Mouse (Mus musculus): ENCODE data around the gene Rho. TPM values are rescaled to one million over a fixed set of nuclear protein-coding genes. Genes with fewer than 3 reads are reported as not detected.

Rho gene
- polyA plus RNA-seq, 1 experiment from 2014 or later, result 0.08 TPM

DNA sequence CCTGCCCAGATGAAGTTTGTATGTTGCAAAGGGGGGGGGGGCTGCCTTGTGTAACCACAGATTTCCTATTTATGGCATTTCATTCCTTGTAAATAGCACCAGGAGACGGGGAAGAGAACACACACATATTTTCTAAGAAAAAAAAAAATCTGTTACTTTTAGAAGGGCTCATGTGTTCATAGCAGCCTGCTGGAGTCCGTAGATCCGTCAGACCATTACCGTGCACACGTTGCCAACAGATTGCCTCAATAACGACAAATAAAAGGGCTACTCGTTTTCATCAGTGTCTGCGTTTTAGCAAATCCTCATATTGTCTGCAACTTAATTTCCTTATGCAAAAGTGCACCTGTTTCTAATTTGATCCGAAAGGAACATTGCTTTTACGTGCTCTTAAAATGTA lies 5.1 kb upstream of the Rho start:
- no peaks in the 10 kb centered on the region for H3K36me3 ChIP-seq (replicated peaks; ENCODE audit: control insufficient read depth, insufficient read depth)
- H3K4me3 ChIP-seq (replicated peaks; ENCODE audit: low read length), result no peak overlapping the region
- no peak overlapping the region for H3K9ac ChIP-seq
- 66% methylated on average over 10 of the region's 10 CpGs for WGBS
- H3K4me1 ChIP-seq (replicated peaks; ENCODE audit: control insufficient read depth, insufficient read depth, low read length), result 0 out of 2 replicates have a peak, but pooled peaks cover 6% of the 10 kb centered on the region
- H3K9me3 ChIP-seq (ENCODE audit: control insufficient read depth, low read length), result no peaks in the 10 kb centered on the region
- H3K4me2 ChIP-seq (replicated peaks), result no peak overlapping the region
- ATAC-seq (ENCODE audit: low FRiP score) (no peak), DNase-seq (ENCODE audit: low spot score) (no peak)
- H3K27me3 ChIP-seq (ENCODE audit: control insufficient read depth, insufficient read depth, low read length), result no peaks in the 10 kb centered on the region
- H3K27ac ChIP-seq, result 0 out of 2 replicates have a peak overlapping the region, but pooled peaks have one; percentile 9

DNA sequence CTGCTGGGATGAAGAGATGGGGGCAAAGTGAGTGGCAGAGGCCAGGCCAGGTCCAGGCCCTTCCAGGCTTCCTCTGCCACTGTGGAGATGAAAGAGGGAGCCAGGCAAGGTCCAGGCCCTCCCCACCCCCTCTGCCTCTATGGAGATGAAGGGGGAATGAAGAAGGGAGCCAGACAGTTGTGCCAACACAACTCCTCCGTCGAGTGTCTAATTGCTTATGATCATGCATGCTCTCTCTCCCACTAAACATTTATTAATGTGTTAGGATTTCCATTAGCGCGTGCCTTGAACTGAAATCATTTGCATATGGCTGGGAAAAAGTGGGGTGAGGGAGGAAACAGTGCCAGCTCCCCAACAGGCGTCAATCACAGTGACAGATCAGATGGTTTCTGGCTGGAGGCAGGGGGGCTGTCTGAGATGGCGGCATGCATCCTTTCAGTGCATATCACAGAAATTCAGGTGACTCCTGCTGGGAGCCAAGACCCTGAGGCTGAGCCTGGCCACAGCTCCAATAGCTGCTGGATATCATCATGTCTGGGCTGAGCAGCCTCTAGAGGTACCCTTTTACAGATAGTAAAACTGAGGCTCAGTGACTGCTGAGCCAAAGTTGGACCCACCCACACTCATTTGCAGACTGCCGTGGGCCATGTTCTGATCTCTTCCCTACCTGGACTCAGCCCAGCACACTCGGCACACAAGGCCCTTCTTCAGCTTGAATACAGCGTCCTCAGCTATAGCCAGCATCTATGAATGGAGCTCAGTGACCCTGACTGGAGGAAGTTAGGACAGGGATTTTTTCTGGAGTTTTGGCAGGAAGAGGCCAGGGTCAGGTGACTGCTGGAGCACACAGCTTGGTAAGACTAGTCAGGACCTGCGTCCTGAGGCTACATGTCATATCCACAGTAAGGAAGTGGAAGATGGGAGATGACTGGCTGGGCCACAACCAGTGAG lies 4.0 kb upstream of the Rho start:
- 56% methylated on average over 10 of the region's 10 CpGs for WGBS
- Histone ChIP-seq H3K4me2 (replicated peaks) (no peak overlapping the region), H3K36me3 (replicated peaks; ENCODE audit: control insufficient read depth, insufficient read depth) (no peaks in the 10 kb centered on the region), H3K9me3 (ENCODE audit: control insufficient read depth, low read length) (no peaks in the 10 kb centered on the region), H3K9ac (no peak overlapping the region), H3K27me3 (ENCODE audit: control insufficient read depth, insufficient read depth, low read length) (no peaks in the 10 kb centered on the region), H3K27ac (peak overlapping the region; percentile 52; the same call in 1 of the 2 replicates), H3K4me1 (replicated peaks; ENCODE audit: control insufficient read depth, insufficient read depth, low read length) (0 out of 2 replicates have a peak, but pooled peaks cover 6% of the 10 kb centered on the region), H3K4me3 (replicated peaks; ENCODE audit: low read length) (no peak overlapping the region)
- ATAC-seq (ENCODE audit: low FRiP score) (0 out of 2 replicates have a peak, but pooled peaks have one; percentile 28), DNase-seq (ENCODE audit: low spot score) (no peak)

DNA sequence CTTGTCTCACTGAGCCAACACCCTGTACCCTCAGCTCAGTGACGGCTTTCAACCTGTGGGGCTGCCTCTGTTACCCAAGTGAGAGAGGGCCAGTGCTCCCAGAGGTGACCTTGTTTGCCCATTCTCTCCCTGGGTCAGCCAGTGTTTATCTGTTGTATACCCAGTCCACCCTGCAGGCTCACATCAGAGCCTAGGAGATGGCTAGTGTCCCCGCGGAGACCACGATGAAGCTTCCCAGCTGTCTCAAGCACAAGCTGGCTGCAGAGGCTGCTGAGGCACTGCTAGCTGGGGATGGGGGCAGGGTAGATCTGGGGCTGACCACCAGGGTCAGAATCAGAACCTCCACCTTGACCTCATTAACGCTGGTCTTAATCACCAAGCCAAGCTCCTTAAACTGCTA lies 1.5 kb upstream of the Rho start:
- Histone ChIP-seq H3K4me1 (replicated peaks; ENCODE audit: control insufficient read depth, insufficient read depth, low read length) (0 out of 2 replicates have a peak, but pooled peaks cover 6% of the 10 kb centered on the region), H3K27me3 (ENCODE audit: control insufficient read depth, insufficient read depth, low read length) (no peaks in the 10 kb centered on the region), H3K36me3 (replicated peaks; ENCODE audit: control insufficient read depth, insufficient read depth) (no peaks in the 10 kb centered on the region), H3K4me2 (replicated peaks) (no peak overlapping the region), H3K4me3 (replicated peaks; ENCODE audit: low read length) (no peak overlapping the region), H3K9me3 (ENCODE audit: control insufficient read depth, low read length) (no peaks in the 10 kb centered on the region), H3K27ac (no peak overlapping the region), H3K9ac (no peak overlapping the region)
- DNase-seq (ENCODE audit: low spot score) (no peak), ATAC-seq (ENCODE audit: low FRiP score) (no peak)
- WGBS, result 62% methylated on average over 5 of the region's 5 CpGs

DNA sequence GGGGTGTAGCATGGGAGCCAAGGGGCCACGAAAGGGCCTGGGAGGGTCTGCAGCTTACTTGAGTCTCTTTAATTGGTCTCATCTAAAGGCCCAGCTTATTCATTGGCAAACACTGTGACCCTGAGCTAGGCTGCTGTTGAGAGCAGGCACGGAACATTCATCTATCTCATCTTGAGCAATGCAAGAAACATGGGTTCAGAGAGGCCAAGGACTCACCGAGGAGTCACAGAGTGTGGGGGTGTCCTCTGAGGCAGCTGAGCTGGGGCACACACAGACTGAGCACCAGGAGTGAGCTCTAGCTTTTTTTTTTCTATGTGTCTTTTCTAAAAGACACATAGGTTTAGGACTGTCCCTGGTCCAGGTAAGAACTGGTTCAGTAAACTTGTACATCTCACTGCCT lies 843 bp downstream of the Rho start:
- Histone ChIP-seq H3K4me3 (replicated peaks; ENCODE audit: low read length) (no peak overlapping the region), H3K9ac (no peak overlapping the region), H3K4me1 (replicated peaks; ENCODE audit: control insufficient read depth, insufficient read depth, low read length) (no peaks in the 10 kb centered on the region), H3K9me3 (ENCODE audit: control insufficient read depth, low read length) (no peaks in the 10 kb centered on the region), H3K27me3 (ENCODE audit: control insufficient read depth, insufficient read depth, low read length) (no peaks in the 10 kb centered on the region), H3K36me3 (replicated peaks; ENCODE audit: control insufficient read depth, insufficient read depth) (no peaks in the 10 kb centered on the region), H3K4me2 (replicated peaks) (no peak overlapping the region), H3K27ac (no peak overlapping the region)
- 94% methylated on average over 3 of the region's 3 CpGs for WGBS
- no peak for ATAC-seq (ENCODE audit: low FRiP score)
- no peak for DNase-seq (ENCODE audit: low spot score)

DNA sequence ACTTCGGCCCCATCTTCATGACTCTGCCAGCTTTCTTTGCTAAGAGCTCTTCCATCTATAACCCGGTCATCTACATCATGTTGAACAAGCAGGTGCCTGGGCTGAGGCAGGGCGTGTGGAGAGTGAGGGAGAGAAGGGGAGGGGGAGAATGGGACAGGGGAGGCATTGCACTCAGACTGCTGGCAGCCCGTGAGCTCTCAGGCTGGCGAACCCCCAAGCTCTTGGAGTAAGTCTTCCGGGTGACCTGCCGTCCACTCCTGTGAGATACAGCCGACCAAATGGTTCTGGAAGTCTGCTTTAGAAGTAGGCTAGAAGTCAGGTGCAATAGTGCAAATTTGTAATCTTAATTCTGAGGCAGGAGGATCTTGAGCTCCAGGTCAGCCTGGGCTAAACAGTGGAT lies 4.0 kb downstream of the Rho start:
- H3K4me2 ChIP-seq (replicated peaks), result no peak overlapping the region
- no peak overlapping the region for H3K4me3 ChIP-seq (replicated peaks; ENCODE audit: low read length)
- no peaks in the 10 kb centered on the region for H3K27me3 ChIP-seq (ENCODE audit: control insufficient read depth, insufficient read depth, low read length)
- DNase-seq (ENCODE audit: low spot score) (no peak), ATAC-seq (ENCODE audit: low FRiP score) (no peak)
- H3K36me3 ChIP-seq (replicated peaks; ENCODE audit: control insufficient read depth, insufficient read depth), result no peaks in the 10 kb centered on the region
- WGBS, result 86% methylated on average over 8 of the region's 8 CpGs
- H3K4me1 ChIP-seq (replicated peaks; ENCODE audit: control insufficient read depth, insufficient read depth, low read length), result no peaks in the 10 kb centered on the region
- H3K9me3 ChIP-seq (ENCODE audit: control insufficient read depth, low read length), result peaks cover 8% of the 10 kb centered on the region; the same call in 1 of the 2 replicates
- no peak overlapping the region for H3K27ac ChIP-seq
- no peak overlapping the region for H3K9ac ChIP-seq

DNA sequence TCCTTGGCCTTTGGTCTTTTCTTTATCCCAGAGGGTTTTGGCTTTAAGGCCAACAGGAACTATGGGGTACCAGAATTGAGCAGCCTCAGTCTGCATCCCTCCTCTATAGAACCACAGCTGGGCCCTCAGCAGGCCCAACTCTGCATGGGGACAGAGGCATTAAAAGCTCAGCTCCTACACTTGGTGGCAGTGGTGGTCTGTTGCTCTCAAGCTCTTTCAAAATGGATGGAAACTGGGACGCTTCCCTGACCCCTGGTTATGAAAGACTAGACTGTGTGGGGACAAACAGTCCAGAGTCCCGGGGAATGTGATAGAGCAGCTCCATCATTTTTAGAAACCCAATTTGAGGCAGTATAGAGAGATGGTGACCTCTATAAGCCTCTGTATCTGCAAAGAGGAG lies 6.5 kb downstream of the Rho start:
- Histone ChIP-seq H3K9me3 (ENCODE audit: control insufficient read depth, low read length) (peaks cover 8% of the 10 kb centered on the region; the same call in 1 of the 2 replicates), H3K27ac (no peak overlapping the region), H3K36me3 (replicated peaks; ENCODE audit: control insufficient read depth, insufficient read depth) (no peaks in the 10 kb centered on the region), H3K4me2 (replicated peaks) (no peak overlapping the region), H3K9ac (no peak overlapping the region), H3K4me3 (replicated peaks; ENCODE audit: low read length) (no peak overlapping the region), H3K4me1 (replicated peaks; ENCODE audit: control insufficient read depth, insufficient read depth, low read length) (no peaks in the 10 kb centered on the region), H3K27me3 (ENCODE audit: control insufficient read depth, insufficient read depth, low read length) (no peaks in the 10 kb centered on the region)
- 95% methylated on average over 2 of the region's 2 CpGs for WGBS
- no peak for DNase-seq (ENCODE audit: low spot score)
- no peak for ATAC-seq (ENCODE audit: low FRiP score)

DNA sequence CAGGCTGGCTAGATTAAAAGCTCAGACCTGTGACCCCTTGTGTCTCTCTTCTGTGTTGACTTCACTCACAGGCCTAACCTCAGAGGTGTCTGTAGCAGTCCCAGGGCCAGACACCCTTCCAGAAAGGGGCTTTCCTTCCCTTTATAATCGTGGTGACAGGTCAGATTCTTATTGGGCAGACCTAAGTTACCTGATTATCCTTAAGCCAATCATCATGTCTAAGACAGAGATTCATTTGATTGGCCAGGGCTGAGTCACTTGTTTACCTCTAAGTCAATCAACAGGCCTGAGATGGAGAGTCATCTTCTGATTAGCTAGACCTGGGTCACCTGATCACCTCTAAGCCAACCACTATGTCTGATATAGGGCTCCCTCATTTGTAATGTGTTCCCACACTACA lies 7.2 kb downstream of the Rho start:
- no peak for DNase-seq (ENCODE audit: low spot score)
- no peak for ATAC-seq (ENCODE audit: low FRiP score)
- Histone ChIP-seq H3K4me2 (replicated peaks) (no peak overlapping the region), H3K9ac (no peak overlapping the region), H3K27ac (no peak overlapping the region), H3K4me3 (replicated peaks; ENCODE audit: low read length) (no peak overlapping the region), H3K36me3 (replicated peaks; ENCODE audit: control insufficient read depth, insufficient read depth) (no peaks in the 10 kb centered on the region), H3K27me3 (ENCODE audit: control insufficient read depth, insufficient read depth, low read length) (no peaks in the 10 kb centered on the region), H3K4me1 (replicated peaks; ENCODE audit: control insufficient read depth, insufficient read depth, low read length) (no peaks in the 10 kb centered on the region), H3K9me3 (ENCODE audit: control insufficient read depth, low read length) (peaks cover 8% of the 10 kb centered on the region; the same call in 1 of the 2 replicates)
- WGBS, result 69% methylated on average over 1 of the region's 1 CpGs

DNA sequence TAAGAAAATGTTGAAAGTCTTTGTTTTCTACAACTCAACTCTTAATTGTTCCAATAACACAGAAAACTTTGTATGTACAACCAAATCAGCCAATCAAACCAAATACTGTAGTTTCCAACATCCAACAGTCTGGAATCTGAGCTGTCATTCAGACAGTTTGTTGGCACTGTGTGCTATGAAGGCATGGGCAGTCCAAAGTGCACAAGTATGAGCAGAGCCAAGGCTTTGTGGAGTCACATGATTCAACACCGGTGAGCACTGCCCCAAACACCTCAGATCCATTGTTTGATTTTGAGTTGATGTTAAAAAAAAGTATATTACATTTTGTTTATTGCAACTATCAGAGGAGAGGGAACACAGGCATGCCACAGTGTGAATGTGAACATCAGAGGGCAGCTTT lies 9.1 kb downstream of the Rho start:
- Histone ChIP-seq H3K4me3 (replicated peaks; ENCODE audit: low read length) (no peak overlapping the region), H3K9me3 (ENCODE audit: control insufficient read depth, low read length) (peaks cover 8% of the 10 kb centered on the region; the same call in 1 of the 2 replicates), H3K27ac (no peak overlapping the region), H3K27me3 (ENCODE audit: control insufficient read depth, insufficient read depth, low read length) (no peaks in the 10 kb centered on the region), H3K36me3 (replicated peaks; ENCODE audit: control insufficient read depth, insufficient read depth) (no peaks in the 10 kb centered on the region), H3K9ac (no peak overlapping the region), H3K4me1 (replicated peaks; ENCODE audit: control insufficient read depth, insufficient read depth, low read length) (no peaks in the 10 kb centered on the region), H3K4me2 (replicated peaks) (no peak overlapping the region)
- ATAC-seq (ENCODE audit: low FRiP score), result no peak
- no peak for DNase-seq (ENCODE audit: low spot score)
- 82% methylated on average over 1 of the region's 1 CpGs for WGBS

DNA sequence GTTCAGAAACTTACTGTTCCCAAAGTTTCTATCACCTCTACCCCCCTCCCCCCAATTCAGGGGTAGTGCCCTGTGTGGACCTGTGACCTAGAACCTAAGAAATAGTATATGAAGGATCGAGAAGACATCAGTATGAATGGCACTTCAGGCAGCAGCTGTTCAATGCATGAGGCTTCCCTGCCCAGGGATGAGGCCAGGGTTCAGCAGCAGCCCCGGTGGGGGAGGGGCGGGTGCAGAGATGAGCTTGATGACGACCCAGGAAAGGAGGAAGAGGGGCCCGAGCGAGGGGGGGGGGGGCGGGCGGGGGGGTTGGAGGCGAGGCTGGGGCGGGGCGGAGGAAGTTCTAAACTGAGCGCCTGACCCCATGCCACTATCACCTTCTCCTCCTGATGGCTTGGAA lies 9.6 kb downstream of the Rho start:
- no peaks in the 10 kb centered on the region for H3K27me3 ChIP-seq (ENCODE audit: control insufficient read depth, insufficient read depth, low read length)
- ATAC-seq (ENCODE audit: low FRiP score), result no peak
- WGBS, result 11% methylated on average over 6 of the region's 12 CpGs
- no peaks in the 10 kb centered on the region for H3K36me3 ChIP-seq (replicated peaks; ENCODE audit: control insufficient read depth, insufficient read depth)
- H3K9me3 ChIP-seq (ENCODE audit: control insufficient read depth, low read length), result peaks cover 8% of the 10 kb centered on the region; the same call in 1 of the 2 replicates
- no peak overlapping the region for H3K9ac ChIP-seq
- H3K4me1 ChIP-seq (replicated peaks; ENCODE audit: control insufficient read depth, insufficient read depth, low read length), result no peaks in the 10 kb centered on the region
- no peak overlapping the region for H3K4me3 ChIP-seq (replicated peaks; ENCODE audit: low read length)
- no peak overlapping the region for H3K4me2 ChIP-seq (replicated peaks)
- H3K27ac ChIP-seq, result no peak overlapping the region
- DNase-seq (ENCODE audit: low spot score), result no peak
